Mouse (Mus musculus): ENCODE results near the gene Wdr41. TPM values are rescaled to one million over a fixed set of nuclear protein-coding genes. Genes with fewer than 3 reads are reported as not detected.

Gene Wdr41
- polyA plus RNA-seq, 1 experiment from 2014 or later: 19.0 TPM

Other genes with a start within 250 kb of the Wdr41 start
- 178 and 205 TPM in 2 replicates for gene Tbca, start 187.4 kb upstream of the Wdr41 start, polyA plus RNA-seq (2015; fragmentation: Nextera tagmentation; extraction: Ambion mirVana)
- not detected in 2 replicates for gene Otp, start 100.7 kb upstream of the Wdr41 start, polyA plus RNA-seq (2015; fragmentation: Nextera tagmentation; extraction: Ambion mirVana)